Mouse (Mus musculus) kidney, adult 18-20 months (tissue): Measurements from ENCODE around the gene Chrna4.
A peak's percentile ranks its signal among the peaks of the same experiment; 100 is the strongest.

Experiments used
- DNase-seq: peaks from one replicate; pipeline ENCODE4 v3.0.0; 2021

Gene Chrna4

GRCm38 (mm10) chr2:181043437-181043836 lies at the start of gene Chrna4:
Gene Chrna4, minus strand, starts transcription at chr2:181043546.
- DNase-seq = peak; percentile 74

DNA sequence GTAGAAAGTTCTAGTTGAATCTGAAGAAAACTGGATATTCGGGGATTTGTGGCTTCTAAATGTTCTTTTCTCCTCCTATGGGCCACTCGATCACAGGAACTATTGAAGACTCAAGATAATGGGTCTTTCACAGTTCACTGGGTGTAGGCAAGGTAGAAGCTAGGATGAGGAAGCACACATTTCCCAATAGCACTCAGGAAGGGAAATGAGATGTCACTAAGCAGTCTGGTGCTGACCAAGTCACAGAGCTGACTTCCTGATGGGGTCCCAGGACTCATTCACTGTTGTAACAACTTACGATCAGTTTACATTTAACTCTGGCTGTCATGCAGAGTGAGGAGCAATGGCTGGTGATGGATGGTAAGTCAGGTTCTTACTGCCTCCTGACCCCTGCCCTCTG lies 46.8 kb upstream of the Chrna4 start:
- no peak for DNase-seq

DNA sequence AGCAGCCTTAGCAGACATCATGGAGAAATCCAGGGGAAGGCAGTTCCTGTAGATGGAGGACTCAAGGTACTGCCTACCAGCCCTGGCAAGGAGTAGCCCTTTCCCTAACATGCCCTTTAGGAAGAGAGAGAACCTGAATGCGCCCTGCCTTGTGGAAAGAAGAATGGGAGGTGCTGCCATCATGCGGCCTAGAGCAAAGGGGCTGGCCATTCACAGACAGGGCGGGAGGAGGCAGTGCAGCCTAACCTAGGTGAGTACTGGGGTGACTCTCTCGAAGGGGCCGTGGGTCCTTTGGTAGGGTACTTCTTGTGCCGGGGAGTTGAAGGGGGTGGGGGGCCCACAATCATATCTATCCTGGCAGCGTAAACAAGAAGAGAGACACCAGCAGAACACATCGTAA lies 41.7 kb upstream of the Chrna4 start:
- DNase-seq = no peak

DNA sequence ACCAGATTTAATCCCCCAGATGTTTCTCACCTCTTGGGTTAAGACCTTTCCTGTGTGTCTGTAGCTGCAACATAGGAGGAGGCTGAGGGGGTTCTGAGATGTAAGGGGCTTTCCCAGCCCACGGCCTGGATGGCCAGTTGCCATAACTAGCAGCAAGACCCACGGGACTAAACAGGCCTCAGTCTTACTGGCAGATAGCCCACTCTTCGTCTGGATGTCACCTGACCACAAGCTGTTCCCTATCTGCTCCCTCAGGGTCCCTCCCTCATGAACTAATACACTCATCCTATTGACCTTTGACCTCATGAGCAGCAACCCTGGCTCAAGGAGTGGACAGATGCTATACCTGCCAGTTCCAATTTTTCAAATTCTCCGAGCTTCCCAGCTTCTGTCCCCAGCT lies 40.6 kb upstream of the Chrna4 start:
- no peak for DNase-seq

GRCm38 (mm10) chr2:181080886-181081285 lies 37.5 kb upstream of the Chrna4 start:
- DNase-seq = no peak

DNA sequence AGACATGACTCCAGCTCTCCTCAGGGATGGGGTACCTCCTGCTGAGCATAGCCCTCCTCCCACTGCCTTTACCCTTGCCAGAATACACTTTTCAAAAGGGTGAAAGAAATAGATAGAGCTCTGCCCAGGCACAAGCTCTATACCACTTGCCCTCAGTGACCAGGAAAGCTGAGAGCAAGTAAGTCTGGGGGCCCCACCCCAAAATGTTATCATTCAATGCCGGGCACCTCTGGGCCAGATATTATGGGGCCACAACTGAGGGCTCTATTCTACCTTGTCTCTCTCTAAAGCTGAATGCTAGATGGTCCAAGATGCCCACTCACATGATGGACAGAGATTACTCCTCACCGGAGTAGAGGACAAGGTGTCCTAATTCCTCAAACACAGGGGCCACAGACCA lies 36.2 kb upstream of the Chrna4 start:
- DNase-seq = no peak

DNA sequence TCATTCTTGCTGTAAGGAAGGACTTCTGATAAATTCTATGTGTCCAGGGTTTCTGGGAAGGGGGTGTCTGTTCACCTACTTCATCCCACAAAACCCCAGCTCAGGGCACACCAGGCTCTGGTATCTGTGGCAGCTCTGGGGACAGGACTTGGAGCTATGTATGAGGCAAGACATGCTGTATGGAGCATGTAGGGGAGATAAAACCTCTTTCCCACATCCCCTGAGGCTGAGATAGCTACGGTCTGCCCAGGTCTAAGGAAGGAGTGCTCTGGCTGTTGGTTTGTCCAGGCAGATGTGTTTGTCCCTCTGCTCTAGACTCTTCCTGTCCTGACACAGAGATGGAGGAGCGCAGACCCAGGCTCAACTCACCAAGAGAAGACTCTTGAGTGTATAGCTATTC lies 35.6 kb upstream of the Chrna4 start:
- no peak for DNase-seq

DNA sequence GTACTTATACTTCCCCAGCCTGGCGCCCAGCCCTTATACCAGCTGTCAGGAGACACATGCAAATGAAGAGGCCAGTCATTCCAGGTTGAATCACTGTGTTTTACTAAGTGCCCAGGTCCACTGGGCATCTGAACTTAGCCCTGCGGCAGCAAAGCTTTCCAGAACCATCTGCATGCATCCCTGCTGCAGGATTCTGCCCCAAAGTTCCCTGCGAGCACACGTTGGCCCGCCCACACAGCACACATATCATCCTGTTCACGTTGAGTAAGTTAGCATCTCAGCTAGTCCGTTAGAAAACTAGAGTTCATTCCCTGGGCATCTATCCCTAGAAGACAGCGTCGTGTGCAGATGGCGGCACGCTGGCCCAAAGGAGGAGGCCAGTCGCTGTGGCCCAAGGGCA lies 32.2 kb upstream of the Chrna4 start:
- no peak for DNase-seq

DNA sequence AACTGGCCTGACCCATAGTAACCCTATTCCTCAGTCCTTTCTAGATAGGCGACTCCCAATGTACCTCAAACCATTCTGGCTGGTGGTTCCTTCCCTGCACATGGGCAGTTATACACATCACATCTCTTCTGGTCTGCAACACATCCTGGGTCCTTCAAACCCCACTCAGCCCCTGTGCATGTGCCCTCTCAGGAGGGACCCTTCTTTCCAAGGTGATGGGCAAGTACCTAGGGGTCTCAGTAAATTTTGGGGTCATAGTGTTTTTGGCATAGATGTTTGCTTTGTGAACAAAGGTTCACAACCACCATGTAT lies 29.0 kb upstream of the Chrna4 start:
- no peak for DNase-seq

DNA sequence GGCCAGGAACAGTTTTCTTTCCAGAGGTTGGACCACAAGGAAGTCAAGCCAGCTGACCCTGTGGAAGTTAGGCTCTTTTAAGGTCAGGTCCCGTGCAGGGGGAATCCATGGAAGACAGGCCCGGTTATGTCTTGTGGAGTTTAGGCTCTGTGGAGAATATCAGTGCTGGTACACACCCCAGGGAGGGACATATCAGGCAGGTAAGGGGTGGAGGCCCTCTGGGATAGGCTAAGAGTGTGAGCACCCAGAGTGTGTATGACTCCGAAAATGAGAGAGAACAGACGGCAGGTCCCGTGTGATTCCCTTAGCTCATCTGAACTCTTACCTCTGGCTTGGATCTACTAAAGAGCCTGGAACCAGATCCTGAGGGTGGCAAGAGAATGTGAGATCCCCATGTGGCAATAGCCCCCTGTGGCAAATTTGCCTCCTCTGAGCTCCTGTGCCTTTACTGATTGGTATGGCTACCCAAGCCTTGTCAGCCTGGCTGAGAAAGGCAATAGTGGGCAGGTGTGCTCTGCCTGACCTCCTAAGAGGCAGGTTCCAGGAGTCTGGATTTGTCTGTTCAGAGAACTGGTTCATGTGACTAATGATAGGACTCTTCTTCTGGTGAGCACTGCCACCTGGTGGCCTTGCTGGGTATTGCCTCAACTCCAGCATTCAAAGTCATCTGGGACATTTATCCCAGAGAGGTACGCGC lies 28.5 kb upstream of the Chrna4 start:
- DNase-seq = peak; percentile 86

- no peak for DNase-seq
These were observed 26.8 kb upstream of the Chrna4 start for GRCm38 (mm10) chr2:181070136-181070535.

GRCm38 (mm10) chr2:181068499-181068898 lies 25.2 kb upstream of the Chrna4 start:
- DNase-seq = no peak

DNA sequence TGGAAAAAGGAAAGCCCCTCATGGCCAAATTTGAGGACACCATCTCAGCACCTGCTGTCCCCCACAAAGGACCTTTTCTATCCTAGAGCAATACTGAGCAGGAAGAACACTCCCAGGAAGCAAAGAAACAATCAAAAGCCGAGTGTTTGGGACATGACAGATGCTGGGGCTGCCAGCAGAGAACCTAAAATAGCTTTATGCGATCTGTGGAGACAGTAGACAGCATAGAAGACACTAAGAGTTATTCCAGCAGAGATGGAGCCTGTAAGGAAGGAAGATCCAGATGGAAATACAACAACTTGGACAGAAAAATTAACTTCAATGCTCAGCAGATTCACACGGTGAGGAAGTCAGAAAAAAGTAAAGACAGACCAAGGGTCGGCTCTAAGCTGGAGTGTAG lies 22.5 kb upstream of the Chrna4 start:
- no peak for DNase-seq

GRCm38 (mm10) chr2:181060127-181060526 lies 16.8 kb upstream of the Chrna4 start:
- peak; percentile 87 for DNase-seq

- DNase-seq = no peak
These were observed 14.8 kb upstream of the Chrna4 start for GRCm38 (mm10) chr2:181058193-181058592.

DNA sequence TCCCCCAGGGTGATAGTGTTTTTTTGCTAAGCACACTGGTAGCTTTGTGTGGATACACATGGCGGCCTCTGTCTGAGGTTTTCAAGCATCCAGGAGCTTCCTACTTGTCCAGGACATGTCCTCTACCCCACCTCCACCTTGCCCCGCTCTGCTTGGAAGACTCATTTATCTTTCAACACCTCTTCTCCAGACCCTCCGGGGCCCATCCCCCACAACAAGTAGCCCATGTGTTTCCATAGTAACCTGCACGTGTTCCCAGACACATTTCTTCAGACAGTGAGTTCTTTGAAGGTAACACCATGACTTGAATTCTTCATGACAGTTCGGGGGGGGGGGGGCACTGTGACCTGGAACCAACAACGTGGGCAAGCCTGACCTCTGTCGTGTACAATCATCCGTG lies 14.0 kb upstream of the Chrna4 start:
- no peak for DNase-seq

DNA sequence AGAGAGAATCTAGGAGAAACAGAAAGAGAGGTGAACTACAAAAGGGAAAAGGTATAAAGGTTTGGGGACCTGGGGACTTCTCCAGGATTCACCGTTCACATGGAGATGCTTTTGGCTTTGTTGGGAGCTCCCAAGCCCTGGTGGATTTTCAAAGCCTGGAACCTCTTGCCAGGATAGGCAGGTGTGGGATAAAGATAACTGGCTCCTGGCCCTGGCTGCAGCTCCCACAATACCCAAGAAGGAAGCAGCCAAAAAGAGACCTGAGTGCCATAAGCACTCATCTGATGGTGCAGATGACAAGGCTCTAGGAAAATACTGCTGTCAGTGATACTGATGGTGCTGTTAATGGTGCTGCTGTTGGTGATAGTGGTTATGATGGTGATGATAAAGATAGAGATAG lies 8.8 kb upstream of the Chrna4 start:
- DNase-seq = no peak

GRCm38 (mm10) chr2:181048986-181049385 lies 5.6 kb upstream of the Chrna4 start:
- DNase-seq = no peak

DNA sequence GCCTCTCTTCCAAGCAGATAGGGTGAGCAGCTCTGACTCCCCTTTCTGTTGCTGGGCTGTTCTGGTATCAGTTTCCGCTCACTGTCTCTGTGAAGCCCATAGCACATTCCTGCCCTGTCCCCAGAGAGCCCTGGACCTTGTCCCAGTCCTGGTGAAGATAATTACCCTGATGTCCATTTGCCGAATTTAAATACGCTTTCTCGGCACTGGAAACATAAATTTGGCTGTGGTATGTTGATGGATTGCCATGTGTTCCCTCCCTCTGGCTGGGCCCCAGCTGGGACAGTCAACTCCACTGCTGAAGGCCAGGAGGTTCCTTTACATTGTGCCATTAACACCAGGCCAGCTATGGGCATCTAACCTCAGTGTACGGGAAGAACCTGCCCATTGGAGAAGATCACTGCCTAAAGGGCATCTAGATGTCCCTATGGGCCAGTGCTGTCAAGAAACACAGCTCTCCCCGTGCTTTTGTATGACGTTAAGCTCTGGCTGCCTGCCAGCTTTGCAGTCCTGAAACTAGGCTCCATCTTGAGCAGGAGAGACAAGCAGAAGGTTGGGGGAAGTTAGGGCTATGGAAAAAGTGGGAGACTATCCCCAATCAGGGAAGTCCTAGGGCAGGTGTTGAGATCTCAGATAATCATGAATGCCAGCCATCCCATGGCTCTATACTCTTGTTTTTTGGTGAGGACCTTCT lies 5.1 kb upstream of the Chrna4 start:
- DNase-seq = peak; percentile 45

- no peak for DNase-seq
These were observed 655 bp upstream of the Chrna4 start for GRCm38 (mm10) chr2:181044001-181044400.

GRCm38 (mm10) chr2:181042376-181042775 lies 970 bp downstream of the Chrna4 start:
- DNase-seq = no peak

DNA sequence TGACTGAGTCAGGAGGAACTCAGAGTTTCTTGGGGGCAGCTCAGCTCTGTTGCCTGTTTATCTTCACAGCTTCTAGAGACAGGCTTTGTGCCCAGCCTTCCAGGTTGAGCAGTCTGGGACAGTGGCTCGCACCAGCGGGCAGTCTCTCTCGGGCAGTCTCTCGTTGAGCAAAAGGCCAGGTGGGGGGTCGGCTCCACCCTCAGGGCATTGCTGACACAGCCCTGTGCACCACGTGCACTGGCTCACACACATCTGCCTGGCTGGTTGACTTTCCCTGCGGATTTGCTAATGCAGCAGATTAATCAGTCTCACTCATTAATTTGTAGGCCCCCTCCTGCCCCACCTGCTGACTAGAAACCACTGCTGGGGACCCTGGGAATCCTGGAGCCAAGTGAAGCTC lies 1.4 kb downstream of the Chrna4 start:
- peak; percentile 80 for DNase-seq

DNA sequence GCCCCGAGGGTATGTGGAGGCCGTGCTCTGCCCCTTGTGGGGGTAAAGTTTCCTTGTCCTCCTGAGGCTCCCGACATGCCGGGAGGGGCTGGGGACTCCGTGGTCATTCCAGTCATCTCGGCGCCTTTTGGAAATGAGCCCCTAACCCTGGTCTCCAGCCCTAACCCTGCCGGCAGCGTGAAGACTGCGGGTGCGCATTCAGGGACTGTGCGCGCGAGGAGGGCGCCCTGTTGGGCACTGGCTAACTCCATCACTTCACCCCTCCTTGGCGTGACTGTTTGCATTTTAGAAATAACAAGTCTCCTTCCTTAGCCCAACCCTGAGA lies 4.0 kb downstream of the Chrna4 start:
- peak; percentile 28 for DNase-seq

GRCm38 (mm10) chr2:181038644-181039355 lies 4.5 kb downstream of the Chrna4 start:
- peak; percentile 36 for DNase-seq

DNA sequence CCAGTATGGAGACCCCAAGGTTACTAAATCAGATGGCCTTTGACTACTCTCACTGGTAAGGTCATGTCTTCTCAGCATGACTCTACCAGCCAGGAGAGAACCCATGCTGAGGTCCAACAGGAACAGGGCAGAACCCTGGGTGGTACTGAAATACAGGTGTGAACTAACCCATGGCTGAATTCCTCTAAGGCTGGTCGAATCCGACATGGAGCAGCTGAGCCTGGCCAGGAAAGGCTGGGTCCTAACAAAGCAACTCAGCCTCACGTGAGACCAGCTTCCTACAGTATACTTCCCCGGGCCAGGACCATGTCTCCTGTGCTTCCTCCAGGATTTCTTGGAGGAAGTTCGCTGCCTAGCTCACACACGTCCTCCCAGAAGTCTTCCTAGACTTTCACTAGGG lies 6.8 kb downstream of the Chrna4 start:
- no peak for DNase-seq
